Mouse (Mus musculus): Measurements from ENCODE around the gene Cxxc4. TPM values are rescaled to one million over a fixed set of nuclear protein-coding genes. Genes with fewer than 3 reads are reported as not detected.
A peak's percentile ranks its signal among the peaks of the same experiment; 100 is the strongest.

Cxxc4 gene
- total RNA-seq, 2 experiments from 2014 or later = 4.6 to 8.5 TPM

DNA sequence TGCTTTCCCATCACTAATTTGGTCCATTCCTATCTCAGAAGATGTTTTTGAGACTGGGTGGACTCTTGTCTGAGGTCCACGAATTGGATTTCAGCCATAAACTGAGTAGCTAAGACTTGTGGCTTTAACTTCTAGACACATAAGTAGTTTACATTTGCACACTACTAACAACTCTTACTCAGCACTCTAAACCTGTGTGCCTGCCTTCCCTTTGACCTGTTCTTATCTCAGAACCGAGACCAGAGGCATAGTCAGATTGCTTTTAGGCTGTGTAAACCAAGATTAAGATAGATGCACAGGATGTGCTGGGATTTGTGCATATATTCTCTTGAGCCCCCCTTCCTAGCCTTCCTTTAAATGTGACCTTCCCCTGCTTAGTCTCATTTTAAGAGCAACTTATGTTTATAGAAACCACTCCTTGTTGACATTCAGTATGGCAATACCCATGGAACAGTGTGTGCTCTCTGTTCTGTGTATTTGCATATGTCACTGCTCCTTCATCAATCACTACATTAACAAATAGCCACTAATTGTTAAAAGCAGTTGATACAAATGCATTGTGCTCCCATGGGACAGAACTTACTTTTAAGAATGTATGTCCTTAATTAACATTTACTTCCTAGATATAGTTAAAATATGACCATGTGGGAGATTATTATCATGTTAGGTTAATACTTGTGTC lies 7.0 kb downstream of the Cxxc4 start:
- no peak for DNase-seq

GRCm38 (mm10) chr3:134243850-134244247 lies 7.6 kb downstream of the Cxxc4 start:
- DNase-seq = peak; percentile 7

DNA sequence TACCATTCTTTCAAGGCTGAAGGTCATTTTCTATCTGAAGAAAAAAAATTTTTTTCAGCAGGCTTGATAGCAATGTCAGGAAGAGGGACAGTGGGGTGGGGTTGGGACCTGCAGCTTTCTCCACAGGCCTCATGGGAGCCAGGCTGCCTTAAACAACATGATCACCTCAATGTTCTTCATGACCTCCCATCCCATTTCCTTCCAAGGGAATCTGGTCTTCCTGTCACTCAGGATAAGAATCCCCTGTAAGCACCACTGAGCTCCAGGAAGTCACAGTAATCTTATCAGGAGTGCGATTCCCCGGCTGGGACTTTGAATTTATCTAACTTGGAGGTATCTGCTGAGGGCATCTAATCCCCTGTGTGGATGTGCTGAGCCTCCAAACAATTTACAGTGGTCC lies 17.9 kb downstream of the Cxxc4 start:
- DNase-seq = no peak

GRCm38 (mm10) chr3:134258715-134259114 lies 22.4 kb downstream of the Cxxc4 start:
- no peak for DNase-seq

- no peak for DNase-seq
Observed at GRCm38 (mm10) chr3:134259300-134259699, 23.0 kb downstream of the Cxxc4 start.

GRCm38 (mm10) chr3:134279655-134280054 lies 43.4 kb downstream of the Cxxc4 start:
- DNase-seq = no peak

- peak; percentile 6 for DNase-seq
Observed at GRCm38 (mm10) chr3:134281527-134282370, 45.5 kb downstream of the Cxxc4 start.

DNA sequence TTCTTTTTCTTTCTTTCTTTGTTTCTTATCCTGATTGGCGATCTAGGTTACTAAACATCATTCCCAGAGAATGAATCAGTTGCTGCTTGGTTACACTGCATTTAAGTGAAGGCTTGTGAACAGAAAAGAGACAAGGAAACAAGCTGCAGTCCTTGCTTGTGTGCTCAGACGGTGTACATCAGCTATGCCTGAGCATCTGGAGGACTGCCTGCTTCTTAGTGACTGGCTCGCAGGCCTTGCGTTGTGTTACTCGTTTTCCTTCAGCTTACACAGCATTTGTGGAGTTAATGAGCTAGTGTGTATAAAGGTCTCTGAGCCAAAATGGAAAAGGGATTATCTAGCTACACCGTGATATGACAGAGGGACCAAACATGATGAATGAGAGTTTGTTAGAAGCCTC lies 58.9 kb downstream of the Cxxc4 start:
- DNase-seq = no peak

DNA sequence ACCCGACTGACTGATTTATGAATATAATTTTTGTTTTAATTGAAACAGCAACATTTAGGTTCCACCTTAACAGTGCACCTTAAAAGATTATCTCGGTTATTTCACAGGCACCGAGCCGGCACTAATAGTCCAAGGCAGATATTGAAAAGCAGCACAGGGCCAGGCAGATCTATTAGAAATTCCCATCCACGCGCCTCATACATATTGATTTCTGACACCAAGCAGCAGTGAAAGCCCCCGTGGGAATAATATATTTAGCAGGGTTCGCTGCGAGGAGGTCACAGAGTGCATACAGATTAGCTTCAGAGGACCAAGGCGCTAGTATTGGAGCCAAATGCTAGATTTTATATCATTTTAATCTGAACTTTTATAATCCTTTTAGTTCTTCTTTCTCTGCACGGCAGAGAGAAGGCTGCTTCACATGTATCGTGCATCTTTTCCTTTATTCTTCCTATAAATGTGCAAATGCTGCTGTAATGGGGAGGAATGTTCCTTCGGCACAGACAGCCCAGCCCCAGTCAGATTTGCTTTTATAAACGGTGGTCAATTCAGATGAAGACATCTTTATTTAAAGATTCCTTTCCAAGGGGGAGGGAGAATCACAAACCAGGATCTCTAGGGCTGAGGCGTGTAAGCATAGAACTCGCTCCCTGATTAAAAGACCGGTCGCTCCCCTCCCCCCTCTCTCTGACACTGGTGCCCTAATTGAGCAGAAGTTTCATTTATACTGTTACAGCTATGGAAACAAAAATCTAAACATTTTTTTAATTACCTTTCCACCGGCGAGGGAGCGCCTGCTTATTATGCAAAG lies 66.6 kb downstream of the Cxxc4 start:
- peak; percentile 27 for DNase-seq

- no peak for DNase-seq
Observed at GRCm38 (mm10) chr3:134303492-134303808, 67.2 kb downstream of the Cxxc4 start.

DNA sequence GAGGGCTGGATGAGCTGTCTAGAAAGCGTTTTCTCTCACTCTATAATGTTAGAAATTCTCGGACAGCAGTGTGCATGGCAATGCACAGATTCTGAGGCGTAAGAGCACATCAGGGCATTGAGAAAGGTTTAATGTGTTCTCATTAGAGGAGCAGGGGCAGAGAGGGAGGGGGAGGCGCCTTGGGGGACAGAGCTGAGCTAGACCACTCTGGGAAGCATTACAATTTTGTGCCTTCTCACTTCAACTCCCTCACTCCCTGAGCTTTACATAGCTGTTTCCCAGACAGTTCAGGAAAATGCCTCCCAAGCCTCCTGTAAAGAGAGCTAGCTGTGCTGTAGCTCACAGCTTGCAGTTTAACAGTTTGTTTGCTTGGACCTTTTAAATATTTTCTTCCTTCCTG lies 70.2 kb downstream of the Cxxc4 start:
- DNase-seq = no peak

GRCm38 (mm10) chr3:134307801-134308200 lies 71.5 kb downstream of the Cxxc4 start:
- no peak for DNase-seq

Small RNA genes lying within 50 kb of the gene (microRNA-seq; reads per million reads assigned to microRNA genes)
- not detected for gene Mir1895
